Mouse (Mus musculus): ENCODE results near the gene C2cd3.

GRCm38 (mm10) chr7:100496791-100497190 lies 124.8 kb downstream of the C2cd3 start:
- TF ChIP-seq POLR2A (IDR thresholded peaks at IDR 0.05; ENCODE audit: borderline replicate concordance, control insufficient read depth, low read depth, low read length) = peak; percentile 17; the same call in 1 of the 2 replicates
- no peak for TF ChIP-seq CTCF (IDR thresholded peaks at IDR 0.05; ENCODE audit: control insufficient read depth, insufficient read depth, low read length)
